In genomic region chr12:8297586-8298214, GRCm38 (mm10) we compare ENCODE assay signal across 8 mouse cellular contexts. TPM values are rescaled to one million over a fixed set of nuclear protein-coding genes. Genes with fewer than 3 reads are reported as not detected.
DNase-seq lines count a peak whose midpoint lies in the region; ATAC-seq and TF ChIP-seq lines count a peak whose summit lies in the region.
"Had no signal": no experiment of that assay in that cellular context is flagged by ENCODE, and none has a peak within 500 bp of the region (broad histone marks: within the 10 kb centered on the region; RNA-seq: fewer than 3 reads in every experiment).

No protein-coding gene starts in this region.

- H3K4me1 ChIP-seq in lung, embryonic 16.5 days (replicated peaks; ENCODE audit: control insufficient read depth, insufficient read depth, low read length), result peaks cover 8% of the 10 kb centered on the region
- peaks cover 27% of the 10 kb centered on the region for H3K4me1 ChIP-seq in forebrain, embryonic 13.5 days
- H3K4me1 ChIP-seq in limb, embryonic 14.5 days (ENCODE audit: control insufficient read depth, insufficient read depth, low read length), result peaks cover 12% of the 10 kb centered on the region
- H3K4me1 ChIP-seq in stomach, embryonic 15.5 days, result peaks cover 26% of the 10 kb centered on the region

- H3K4me2 ChIP-seq in lung, embryonic 16.5 days (ENCODE audit: low read depth, low read length), result peak overlapping the region; percentile 59
- H3K4me2 ChIP-seq in forebrain, embryonic 13.5 days, result peak overlapping the region; percentile 62
- peak overlapping the region; percentile 61 for H3K4me2 ChIP-seq in limb, embryonic 14.5 days (replicated peaks; ENCODE audit: low read depth, low read length, severe bottlenecking)
- H3K4me2 ChIP-seq in stomach, embryonic 15.5 days, result peak overlapping the region; percentile 68

- TF ChIP-seq POLR2A in limb, embryonic 14.5 days (IDR thresholded peaks at IDR 0.05; ENCODE audit: borderline replicate concordance, extremely low read depth, insufficient read depth, insufficient read length), result no peak

- peaks cover 65% of the 10 kb centered on the region for H3K27me3 ChIP-seq in lung, embryonic 16.5 days (ENCODE audit: control insufficient read depth, insufficient read depth, low read depth, low read length)
- H3K27me3 ChIP-seq in forebrain, embryonic 13.5 days, result peaks cover 93% of the 10 kb centered on the region
- H3K27me3 ChIP-seq in limb, embryonic 14.5 days (ENCODE audit: control insufficient read depth, insufficient read depth, low read length), result peaks cover 79% of the 10 kb centered on the region
- H3K27me3 ChIP-seq in stomach, embryonic 15.5 days (replicated peaks), result peaks cover 77% of the 10 kb centered on the region

- H3K27ac ChIP-seq in lung, embryonic 16.5 days (ENCODE audit: low read length), result no peak overlapping the region
- no peak overlapping the region for H3K27ac ChIP-seq in forebrain, embryonic 13.5 days
- no peak overlapping the region for H3K27ac ChIP-seq in limb, embryonic 14.5 days (replicated peaks; ENCODE audit: low read depth, low read length)
- no peak overlapping the region for H3K27ac ChIP-seq in stomach, embryonic 15.5 days
- H3K27ac ChIP-seq: macrophage had no signal

- 7% methylated on average over 34 of the region's 34 CpGs for WGBS in lung, embryonic 16.5 days
- WGBS in forebrain, embryonic 13.5 days, result 6% methylated on average over 33 of the region's 34 CpGs
- 5% methylated on average over 29 of the region's 34 CpGs for WGBS in limb, embryonic 14.5 days
- 7% methylated on average over 34 of the region's 34 CpGs for WGBS in stomach, embryonic 15.5 days

- no peak for DNase-seq in lung, postnatal 14 days
- no peak for DNase-seq in limb, embryonic 14.5 days (ENCODE audit: low spot score)
- DNase-seq in spleen, adult 18-20 months, result no peak
- DNase-seq in cerebellum, adult 8-10 months, result no peak

- no peak for ATAC-seq in lung, embryonic 16.5 days (ENCODE audit: low read depth)
- ATAC-seq in forebrain, embryonic 13.5 days, result peak; percentile 20
- no peak for ATAC-seq in limb, embryonic 14.5 days (ENCODE audit: low FRiP score, low read depth)
- ATAC-seq in stomach, embryonic 15.5 days (ENCODE audit: insufficient read depth, low FRiP score, low read depth), result no peak

- H3K36me3 ChIP-seq in lung, embryonic 16.5 days (ENCODE audit: control insufficient read depth, insufficient read depth, low read length), result no peaks in the 10 kb centered on the region
- no peaks in the 10 kb centered on the region for H3K36me3 ChIP-seq in forebrain, embryonic 13.5 days (ENCODE audit: poor library complexity, severe bottlenecking)
- H3K36me3 ChIP-seq in limb, embryonic 14.5 days (ENCODE audit: control insufficient read depth, insufficient read depth, low read length), result no peaks in the 10 kb centered on the region
- H3K36me3 ChIP-seq in stomach, embryonic 15.5 days, result no peaks in the 10 kb centered on the region

- H3K9me3 ChIP-seq in lung, embryonic 16.5 days (ENCODE audit: control insufficient read depth, low read length), result no peaks in the 10 kb centered on the region
- H3K9me3 ChIP-seq in forebrain, embryonic 13.5 days (replicated peaks), result no peaks in the 10 kb centered on the region
- no peaks in the 10 kb centered on the region for H3K9me3 ChIP-seq in limb, embryonic 14.5 days (ENCODE audit: control insufficient read depth, low read length)
- H3K9me3 ChIP-seq in stomach, embryonic 15.5 days, result no peaks in the 10 kb centered on the region

- H3K9ac ChIP-seq in lung, embryonic 16.5 days (ENCODE audit: low read length), result 0 out of 2 replicates have a peak overlapping the region, but pooled peaks have one; percentile 23
- H3K9ac ChIP-seq in forebrain, embryonic 13.5 days, result no peak overlapping the region; the same call in 1 of the 2 replicates
- 0 out of 2 replicates have a peak overlapping the region, but pooled peaks have one; percentile 36 for H3K9ac ChIP-seq in limb, embryonic 14.5 days (ENCODE audit: low read depth, low read length, severe bottlenecking)
- H3K9ac ChIP-seq in stomach, embryonic 15.5 days, result no peak overlapping the region

- peak overlapping the region; percentile 44 for H3K4me3 ChIP-seq in lung, embryonic 16.5 days (ENCODE audit: low read length)
- H3K4me3 ChIP-seq in forebrain, embryonic 13.5 days, result peak overlapping the region; percentile 39
- H3K4me3 ChIP-seq in limb, embryonic 14.5 days (replicated peaks; ENCODE audit: low read length), result peak overlapping the region; percentile 41
- H3K4me3 ChIP-seq in stomach, embryonic 15.5 days (replicated peaks), result peak overlapping the region; percentile 41

RNA-seq across cellular contexts. Expression of gene Gdf7, which starts 4.1 kb away (rescaled TPM):
- not detected in 2 replicates for polyA plus RNA-seq in lung, embryonic 16.5 days (2015; fragmentation: Nextera tagmentation; extraction: Ambion mirVana)
- not detected in 2 replicates for polyA plus RNA-seq in forebrain, embryonic 13.5 days (2015; fragmentation: Nextera tagmentation; extraction: Ambion mirVana)
- 0.62 and 0.81 TPM in 2 replicates for polyA plus RNA-seq in limb, embryonic 14.5 days (2012; rRNA removed)
- polyA plus RNA-seq in limb, embryonic 14.5 days (2014; fragmentation: Nextera tagmentation; extraction: Ambion mirVana), result 0.34 and 0.51 TPM in 2 replicates
- not detected in 2 replicates for polyA plus RNA-seq in stomach, embryonic 15.5 days (2015; fragmentation: Nextera tagmentation; extraction: Ambion mirVana)
- polyA plus RNA-seq: macrophage had no signal

RNA-seq across cellular contexts. Expression of gene Hs1bp3, which starts 15.5 kb away (rescaled TPM):
- polyA plus RNA-seq in lung, embryonic 16.5 days (2015; fragmentation: Nextera tagmentation; extraction: Ambion mirVana), result 16.4 and 16.9 TPM in 2 replicates
- polyA plus RNA-seq in forebrain, embryonic 13.5 days (2015; fragmentation: Nextera tagmentation; extraction: Ambion mirVana), result 8.9 and 10.1 TPM in 2 replicates
- 16.7 and 24.9 TPM in 2 replicates for polyA plus RNA-seq in limb, embryonic 14.5 days (2012; rRNA removed)
- 12.6 and 13.6 TPM in 2 replicates for polyA plus RNA-seq in limb, embryonic 14.5 days (2014; fragmentation: Nextera tagmentation; extraction: Ambion mirVana)
- polyA plus RNA-seq in stomach, embryonic 15.5 days (2015; fragmentation: Nextera tagmentation; extraction: Ambion mirVana), result 14.5 and 14.9 TPM in 2 replicates

Comparison
In these comparisons a context has a peak if more than half of its experiments do, and no peak if none do; other contexts are left out.
1. H3K9ac ChIP-seq: peak in lung, embryonic 16.5 days (single experiment) and limb, embryonic 14.5 days (single experiment); none in forebrain, embryonic 13.5 days (single experiment) and stomach, embryonic 15.5 days (single experiment).
2. Peak in every context shown above with its lines, with median percentiles within 50 percentile points of each other: H3K4me2 ChIP-seq and H3K4me3 ChIP-seq.